Mouse (Mus musculus): ENCODE data around the gene Zbtb40. TPM values are rescaled to one million over a fixed set of nuclear protein-coding genes. Genes with fewer than 3 reads are reported as not detected.
A peak's percentile ranks its signal among the peaks of the same experiment; 100 is the strongest.

The Zbtb40 gene
- 1 to 10 TPM; 6.6 to 7.2 TPM for total RNA-seq (2021)

DNA sequence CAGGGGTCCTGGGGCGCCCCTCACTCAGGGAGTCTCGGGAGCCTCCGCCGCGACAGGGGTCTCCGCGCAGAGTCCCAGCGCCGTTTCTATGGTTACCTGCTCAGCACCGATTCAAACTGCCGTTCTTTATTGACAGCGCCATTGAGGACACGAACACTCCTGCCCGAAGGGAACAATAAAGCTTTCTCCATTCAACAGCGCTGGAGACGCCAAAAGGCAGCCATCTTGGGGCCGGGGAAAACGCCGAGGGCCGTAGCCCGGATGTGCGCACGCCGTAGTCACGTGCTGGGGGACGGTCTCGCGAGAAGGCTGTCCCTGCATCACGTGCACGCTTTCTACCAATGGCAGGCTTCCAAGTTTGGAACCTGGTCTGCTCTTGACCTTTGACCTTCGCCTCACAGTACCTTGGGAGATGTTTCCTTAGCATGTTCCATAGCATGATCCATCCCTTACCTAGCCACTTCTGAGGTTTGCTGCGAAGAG, at the start of gene Zbtb40:
Gene Zbtb40 (minus strand): TSS at position 252 of the 483 bp plus-strand sequence.
- intact Hi-C loops (cut with DNase I) = no loop called here
- peak; percentile 97 to 98 for DNase-seq (ENCODE audit: extremely low spot score in 1 of 2, low spot score in 2 of 2)

DNA sequence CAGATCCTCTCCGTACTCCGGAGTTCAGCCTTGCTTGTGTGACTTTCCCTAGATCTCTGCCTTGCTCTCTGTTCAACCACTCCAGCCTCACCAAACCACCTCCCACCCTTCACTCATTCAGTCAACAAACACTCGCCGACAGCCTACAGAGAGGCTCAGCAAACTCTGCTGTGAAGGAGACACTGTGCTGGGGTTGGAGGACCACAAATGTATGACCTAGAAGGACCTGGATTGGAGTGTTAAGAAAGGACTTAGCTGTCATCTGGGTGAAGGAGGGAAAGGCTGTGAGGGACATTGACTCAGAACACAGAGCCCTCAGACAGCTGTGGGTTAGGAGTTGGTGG, 49.4 kb upstream of the Zbtb40 start:
- intact Hi-C loops (cut with DNase I) = no loop called here
- DNase-seq (ENCODE audit: extremely low spot score in 1 of 2, low spot score in 2 of 2) = no peak

DNA sequence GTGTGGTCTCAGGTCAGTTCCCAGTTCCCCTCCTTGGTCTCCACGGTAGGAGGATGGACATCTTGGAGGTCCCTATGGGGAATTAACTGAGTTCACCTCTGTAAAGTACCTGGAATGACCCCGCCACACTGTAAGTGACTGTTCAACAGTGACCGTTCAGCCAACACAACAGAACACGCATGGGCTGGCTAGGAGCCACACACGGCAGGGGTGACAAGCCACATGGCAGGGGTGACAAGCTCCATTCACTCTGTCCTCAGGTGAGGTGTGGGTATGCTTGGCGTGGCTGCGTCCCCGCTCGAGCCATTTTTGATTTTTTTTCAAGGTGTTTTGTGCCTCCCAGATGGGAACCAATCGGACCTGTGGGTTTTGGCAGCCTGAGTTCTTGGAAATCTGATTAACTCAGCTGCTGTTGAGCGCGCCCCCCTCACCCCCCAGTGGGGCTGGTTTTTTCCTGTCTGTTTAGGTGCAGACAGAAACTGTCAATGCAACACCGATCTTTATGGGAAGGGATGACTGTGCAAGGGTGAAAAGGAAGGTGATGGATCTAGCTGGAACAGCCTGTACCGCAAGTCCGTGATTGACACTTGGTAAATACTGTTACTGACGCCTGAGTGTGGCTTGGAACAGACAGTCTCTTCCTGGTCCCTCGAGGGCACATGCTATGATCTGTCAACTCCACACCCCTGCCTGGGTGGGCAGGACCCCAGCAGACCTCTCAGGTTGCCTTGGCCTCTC, 48.8 kb upstream of the Zbtb40 start:
- peak in 1 of 2 experiments; percentile 13 for DNase-seq (ENCODE audit: extremely low spot score in 1 of 2, low spot score in 2 of 2)
- intact Hi-C loops (cut with DNase I) = no loop called here

DNA sequence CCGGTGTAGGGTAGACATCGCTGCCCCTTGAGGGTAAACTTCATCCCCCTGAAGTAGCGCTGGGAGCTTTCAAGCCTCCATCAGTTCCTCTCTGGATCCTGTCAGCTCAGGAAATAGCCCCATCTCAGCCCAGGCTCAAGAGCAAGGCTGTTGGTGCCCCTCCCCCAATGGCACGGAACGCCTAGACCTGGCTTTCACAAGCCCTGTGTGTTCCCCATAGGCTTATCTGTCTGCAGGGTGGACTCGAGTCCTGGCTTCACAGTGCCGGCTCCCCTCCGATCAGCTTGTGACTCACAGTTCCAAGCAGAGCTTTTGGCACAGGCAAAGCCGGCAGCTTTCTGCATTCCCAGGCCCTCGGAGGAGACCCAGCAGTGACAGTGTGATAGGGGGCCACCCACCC, 47.8 kb upstream of the Zbtb40 start:
- peak in 1 of 2 experiments; percentile 26 for DNase-seq (ENCODE audit: extremely low spot score in 1 of 2, low spot score in 2 of 2)
- intact Hi-C loops (cut with DNase I) = no loop called here

DNA sequence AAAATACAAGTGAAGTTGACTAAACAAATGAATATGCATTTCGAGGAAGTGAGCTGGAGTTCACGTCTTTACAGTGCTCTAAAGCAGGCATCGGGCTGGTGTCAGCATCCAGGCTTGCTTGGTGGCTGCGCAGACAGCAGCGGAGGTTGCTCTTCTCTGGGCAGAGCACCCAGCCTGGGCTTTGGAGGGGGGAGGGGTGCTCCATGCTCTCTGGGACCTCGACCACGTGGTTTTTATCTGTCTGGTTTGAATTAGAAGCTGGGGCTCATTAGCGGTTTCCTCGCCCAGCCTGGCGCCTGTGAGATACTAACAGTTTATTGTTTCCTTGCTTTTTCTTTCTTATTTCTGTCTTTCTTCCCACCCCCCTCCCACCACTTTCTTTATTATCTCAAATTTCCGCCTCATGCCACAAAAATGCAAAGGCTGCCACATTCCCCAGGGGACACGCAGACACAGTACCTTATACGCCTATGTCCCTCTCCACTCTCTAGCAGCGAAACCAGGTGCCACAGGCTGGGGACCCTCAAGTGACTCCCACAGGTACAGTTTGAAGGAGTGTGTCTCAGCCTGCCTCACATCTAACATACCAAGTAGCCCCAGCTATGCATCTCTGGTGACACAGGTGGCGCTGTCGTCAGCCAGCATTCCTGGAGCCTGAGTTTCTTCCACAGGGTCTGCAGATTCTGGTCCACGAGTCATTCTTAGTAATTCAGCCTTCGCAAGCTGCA, 36.6 kb upstream of the Zbtb40 start:
- intact Hi-C loops (cut with DNase I) = loop anchor here (5.0 kb wide), 1 partner anchor 202 kb away; no protein-coding TSS in a partner anchor
- peak in 1 of 2 experiments; percentile 43 for DNase-seq (ENCODE audit: extremely low spot score in 1 of 2, low spot score in 2 of 2)

DNA sequence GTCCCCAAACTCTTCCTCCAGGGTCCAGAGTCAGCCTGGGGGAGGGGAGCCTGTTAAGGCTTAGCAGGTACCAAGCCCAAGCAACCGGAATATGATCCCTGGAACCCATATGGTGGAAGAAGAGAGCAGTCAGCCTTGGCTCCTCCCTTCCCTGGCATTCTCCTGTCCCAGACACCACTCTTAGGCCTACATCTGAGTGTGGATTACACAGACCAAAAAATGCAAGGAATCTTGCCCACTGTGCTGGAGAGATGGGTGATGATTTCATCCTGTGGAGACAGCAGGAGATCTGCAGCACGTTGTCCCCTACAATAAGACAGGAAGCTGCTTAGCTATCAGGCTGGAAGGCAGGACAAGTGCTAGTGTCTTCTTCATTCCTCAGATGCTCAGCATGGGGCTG, 34.3 kb upstream of the Zbtb40 start:
- intact Hi-C loops (cut with DNase I) = no loop called here
- no peak for DNase-seq (ENCODE audit: extremely low spot score in 1 of 2, low spot score in 2 of 2)

DNA sequence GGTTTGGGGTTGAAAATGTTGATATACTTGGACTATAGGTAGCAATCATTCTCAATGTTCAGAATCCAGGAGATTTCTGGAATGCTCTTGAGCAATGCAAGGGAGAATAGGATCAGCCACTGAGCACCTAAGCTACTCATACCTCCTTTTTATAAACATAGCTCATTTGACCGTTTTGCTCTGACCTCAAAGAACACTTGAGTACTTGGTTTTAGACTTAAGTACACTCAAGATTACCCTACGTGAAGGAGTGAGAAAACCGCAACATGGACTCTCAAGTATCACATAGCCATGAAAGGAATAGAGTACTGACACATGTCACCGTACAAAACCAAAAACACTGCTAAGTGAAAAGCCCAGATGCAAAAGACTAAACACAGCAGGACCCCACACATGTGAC, 32.8 kb upstream of the Zbtb40 start:
- no peak for DNase-seq (ENCODE audit: extremely low spot score in 1 of 2, low spot score in 2 of 2)
- intact Hi-C loops (cut with DNase I) = no loop called here

DNA sequence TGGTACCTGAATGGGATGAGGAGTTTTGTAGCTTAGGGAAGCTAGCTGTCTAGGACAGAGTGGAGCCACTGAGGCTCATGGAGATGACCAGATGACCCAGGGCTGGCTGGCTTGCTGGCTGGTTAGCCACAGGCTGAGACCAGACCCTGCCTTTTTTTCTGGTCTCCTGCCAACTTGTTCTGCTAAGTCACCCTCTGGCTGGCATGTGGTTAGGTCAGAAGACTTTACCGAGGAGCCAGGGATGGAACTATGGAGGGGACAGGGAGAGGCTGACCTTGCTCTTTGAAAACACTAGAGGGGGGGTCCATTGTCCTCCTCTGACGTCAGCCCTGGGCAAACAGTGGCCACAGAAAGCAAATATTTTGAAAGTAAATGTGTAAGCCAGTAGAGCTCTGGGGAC, 28.6 kb upstream of the Zbtb40 start:
- intact Hi-C loops (cut with DNase I) = loop anchor here (2.0 kb wide), 1 partner anchor 232 kb away; no protein-coding TSS in a partner anchor
- no peak for DNase-seq (ENCODE audit: extremely low spot score in 1 of 2, low spot score in 2 of 2)

DNA sequence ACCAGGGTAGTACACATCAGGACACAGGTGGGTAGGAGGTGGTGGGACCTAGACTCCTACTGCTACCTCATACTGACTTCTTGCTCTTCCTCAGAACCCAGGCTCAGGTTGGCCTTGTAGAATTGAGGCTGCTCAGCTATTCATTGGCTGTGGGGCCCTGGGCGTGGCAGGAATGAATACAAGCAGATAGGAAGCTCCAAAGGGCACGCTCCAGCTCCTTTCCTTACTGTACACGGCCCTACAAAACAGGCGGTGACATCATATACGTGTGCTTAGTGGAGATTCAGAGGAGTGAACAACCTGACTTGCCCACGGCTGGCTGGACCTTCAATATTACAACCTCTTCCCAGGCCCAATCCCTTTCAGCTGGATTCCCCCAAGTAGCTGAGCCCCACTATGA, 22.6 kb upstream of the Zbtb40 start:
- intact Hi-C loops (cut with DNase I) = no loop called here
- no peak for DNase-seq (ENCODE audit: extremely low spot score in 1 of 2, low spot score in 2 of 2)

DNA sequence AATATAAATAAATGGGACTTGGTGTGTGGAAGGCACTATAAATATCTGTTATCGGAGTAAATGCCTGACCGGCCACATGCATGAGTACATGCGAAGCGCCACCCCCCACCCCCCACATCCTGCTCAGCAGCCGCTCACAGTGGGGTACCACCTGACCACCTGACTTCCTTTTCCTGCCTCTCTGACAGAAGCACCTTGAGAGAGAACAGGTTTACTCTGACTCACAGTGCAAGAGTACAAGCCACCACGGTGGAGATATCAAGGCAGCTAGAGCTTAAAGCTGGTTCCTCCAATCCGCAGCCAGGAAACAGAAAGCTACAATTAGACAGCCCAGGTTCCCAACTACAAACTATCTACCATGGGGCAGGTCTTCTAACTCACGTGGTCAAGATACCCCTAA, 19.9 kb upstream of the Zbtb40 start:
- no peak for DNase-seq (ENCODE audit: extremely low spot score in 1 of 2, low spot score in 2 of 2)
- intact Hi-C loops (cut with DNase I) = loop anchor here (10.0 kb wide), 1 partner anchor 424 kb away; no protein-coding TSS in a partner anchor

DNA sequence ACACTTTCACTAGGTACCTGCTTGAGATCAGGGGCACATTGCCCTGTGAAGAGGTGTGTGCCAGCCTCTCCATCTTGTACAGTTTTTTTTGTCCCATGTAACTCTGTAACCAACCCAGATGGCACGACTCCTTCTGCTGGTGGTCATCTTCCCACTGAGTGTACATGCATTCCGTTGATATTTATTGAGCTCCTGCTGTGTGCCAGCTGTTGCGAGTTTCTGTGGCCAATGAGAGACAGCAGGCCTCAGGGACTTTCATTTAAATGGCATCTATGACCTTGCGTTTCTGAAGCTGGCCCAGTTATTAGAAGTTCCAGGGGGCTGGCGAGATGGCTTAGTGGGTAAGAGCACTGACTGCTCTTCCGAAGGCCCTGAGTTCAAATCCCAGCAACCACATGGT, 17.2 kb upstream of the Zbtb40 start:
- intact Hi-C loops (cut with DNase I) = loop anchor here (10.0 kb wide), 1 partner anchor 421 kb away; no protein-coding TSS in a partner anchor

DNA sequence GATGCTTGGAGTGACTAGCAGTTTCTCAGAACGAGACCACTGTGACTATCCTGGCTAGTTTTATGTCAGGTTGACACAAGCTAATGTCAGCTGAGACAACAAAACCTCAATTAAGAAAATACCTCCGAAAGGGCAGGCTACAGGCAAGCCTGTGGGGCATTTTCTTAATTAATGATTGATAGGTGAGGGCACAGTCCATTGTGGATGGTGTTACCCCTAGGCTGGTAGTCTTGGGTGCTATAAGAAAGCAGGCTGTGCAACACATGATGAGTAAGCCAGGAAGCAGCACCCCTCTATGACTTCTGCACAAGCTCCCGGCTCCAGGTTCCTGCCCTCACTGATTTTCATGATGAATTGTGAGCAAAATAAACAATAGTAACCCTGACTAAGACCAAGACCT, 6.3 kb upstream of the Zbtb40 start:
- intact Hi-C loops (cut with DNase I) = no loop called here

More for the DNA sequence above, 17.2 kb upstream of the Zbtb40 start:
- no peak for DNase-seq (ENCODE audit: extremely low spot score in 1 of 2, low spot score in 2 of 2)

DNA sequence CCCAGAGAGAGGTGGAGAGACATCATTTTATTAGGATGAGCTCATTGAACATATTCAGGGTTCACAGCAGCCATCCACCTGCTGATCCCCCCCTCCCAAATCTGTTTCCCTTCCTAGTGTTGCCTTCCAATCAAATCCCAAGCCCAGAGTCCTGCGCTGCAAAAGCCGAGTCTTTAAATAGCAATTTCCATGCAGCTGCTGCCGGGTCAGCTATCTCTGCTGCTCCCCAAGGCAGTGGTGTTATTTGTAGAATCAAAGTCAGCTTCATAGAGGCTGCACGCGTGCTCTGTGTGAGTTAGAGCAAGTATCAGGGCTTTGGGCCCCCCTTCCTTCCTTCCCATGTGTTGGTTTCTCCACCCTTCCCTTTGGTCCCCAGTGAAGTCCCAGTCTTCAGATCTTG, 5.2 kb upstream of the Zbtb40 start:
- no peak for DNase-seq (ENCODE audit: extremely low spot score in 1 of 2, low spot score in 2 of 2)
- intact Hi-C loops (cut with DNase I) = no loop called here

More for the DNA sequence above, 6.3 kb upstream of the Zbtb40 start:
- DNase-seq (ENCODE audit: extremely low spot score in 1 of 2, low spot score in 2 of 2) = no peak

DNA sequence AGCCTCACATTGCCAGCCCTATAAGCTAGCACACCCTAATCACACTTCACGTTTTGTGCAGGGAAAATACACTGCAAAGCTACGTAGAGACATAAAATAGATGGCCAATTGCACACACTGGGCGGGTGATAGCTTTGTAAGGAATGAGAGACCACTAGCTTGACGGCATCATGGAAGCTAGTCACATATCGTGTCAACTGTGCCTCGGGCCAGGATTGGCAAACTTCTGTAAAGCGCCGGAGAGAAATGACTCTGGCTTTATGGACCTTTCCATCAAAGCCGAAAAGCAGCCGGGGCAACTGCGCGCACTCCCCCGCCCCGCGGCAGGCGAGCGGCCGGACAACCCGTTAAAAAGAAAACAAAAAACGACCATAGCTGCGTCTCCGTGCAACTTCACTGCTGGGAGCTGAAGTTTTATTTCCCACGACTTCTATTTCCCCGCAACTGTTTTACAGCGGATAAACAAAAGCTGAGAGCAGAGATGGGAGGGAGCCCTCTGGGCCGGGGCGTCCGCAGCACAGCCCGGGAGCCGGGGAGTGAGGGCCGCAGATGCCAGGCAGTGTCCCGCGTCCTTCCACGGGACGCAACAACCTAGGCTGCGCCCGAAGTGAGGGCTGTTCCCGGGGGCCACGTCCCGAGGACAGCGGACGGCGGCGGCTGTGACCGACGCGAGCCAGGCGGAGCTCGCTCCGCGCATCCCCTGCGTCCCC, 606 bp downstream of the Zbtb40 start:
- DNase-seq (ENCODE audit: extremely low spot score in 1 of 2, low spot score in 2 of 2) = no peak
- intact Hi-C loops (cut with DNase I) = no loop called here

DNA sequence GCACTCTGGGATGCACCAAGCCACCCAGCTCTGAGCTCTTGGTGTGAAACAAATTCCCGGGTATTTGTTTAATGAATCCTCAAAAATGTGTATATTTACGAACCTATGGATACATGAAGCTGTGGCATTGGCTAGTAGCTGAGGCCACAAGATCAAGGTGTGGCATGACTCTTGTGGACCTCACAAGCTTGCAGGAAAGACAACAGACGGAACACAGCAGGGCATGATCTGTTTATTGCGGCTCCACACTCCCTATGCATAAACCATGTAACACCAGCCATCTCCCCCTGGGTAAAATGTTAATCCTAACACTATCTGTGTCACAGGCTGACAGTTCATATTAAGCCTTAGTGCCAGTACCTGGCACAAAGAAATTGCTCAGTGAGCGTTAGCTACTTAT, 2.5 kb downstream of the Zbtb40 start:
- intact Hi-C loops (cut with DNase I) = no loop called here
- no peak for DNase-seq (ENCODE audit: extremely low spot score in 1 of 2, low spot score in 2 of 2)

DNA sequence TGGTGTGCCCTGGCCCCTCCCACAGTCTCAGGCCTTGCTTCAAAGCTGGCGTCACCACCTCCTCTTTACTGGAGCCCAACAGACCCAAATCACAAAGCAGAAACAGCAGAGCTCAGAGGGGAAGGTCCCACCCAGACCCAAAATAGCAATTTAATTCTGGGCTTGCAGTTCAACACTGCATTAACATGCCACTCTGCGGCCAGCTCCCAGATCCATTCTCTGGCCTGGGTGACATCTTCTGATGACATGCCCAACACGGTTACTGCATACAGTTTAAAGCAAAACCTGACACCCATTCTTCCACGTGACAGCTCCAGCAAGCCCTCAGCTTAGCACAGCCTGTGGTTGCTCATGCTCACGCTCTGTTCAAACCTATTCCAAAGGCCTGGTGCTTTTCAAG, 4.1 kb downstream of the Zbtb40 start:
- intact Hi-C loops (cut with DNase I) = loop anchor here (5.0 kb wide), 1 partner anchor 37 kb away; no protein-coding TSS in a partner anchor
- DNase-seq (ENCODE audit: extremely low spot score in 1 of 2, low spot score in 2 of 2) = no peak

DNA sequence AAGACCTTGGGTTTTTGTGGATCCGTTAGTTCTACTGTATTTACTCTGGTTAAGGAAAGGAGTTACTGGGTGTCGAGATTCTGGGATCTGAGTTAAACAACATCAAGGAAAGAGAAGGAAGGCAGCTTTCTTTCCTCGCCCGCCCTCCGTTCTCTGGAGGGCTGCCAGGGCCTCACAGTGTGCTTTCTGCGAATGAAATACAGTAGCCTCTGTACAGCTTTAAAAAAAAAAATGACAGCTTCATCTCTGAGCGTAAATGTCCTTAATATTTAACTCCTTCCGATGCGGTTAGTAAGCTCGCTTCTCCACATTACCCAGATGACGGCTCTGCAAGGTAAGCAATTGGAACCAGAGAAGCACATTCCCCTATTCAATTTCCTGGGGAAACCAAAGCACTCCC, 4.8 kb downstream of the Zbtb40 start:
- DNase-seq (ENCODE audit: extremely low spot score in 1 of 2, low spot score in 2 of 2) = peak in 1 of 2 experiments; percentile 56
- intact Hi-C loops (cut with DNase I) = loop anchor here (5.0 kb wide), 1 partner anchor 36 kb away; no protein-coding TSS in a partner anchor

DNA sequence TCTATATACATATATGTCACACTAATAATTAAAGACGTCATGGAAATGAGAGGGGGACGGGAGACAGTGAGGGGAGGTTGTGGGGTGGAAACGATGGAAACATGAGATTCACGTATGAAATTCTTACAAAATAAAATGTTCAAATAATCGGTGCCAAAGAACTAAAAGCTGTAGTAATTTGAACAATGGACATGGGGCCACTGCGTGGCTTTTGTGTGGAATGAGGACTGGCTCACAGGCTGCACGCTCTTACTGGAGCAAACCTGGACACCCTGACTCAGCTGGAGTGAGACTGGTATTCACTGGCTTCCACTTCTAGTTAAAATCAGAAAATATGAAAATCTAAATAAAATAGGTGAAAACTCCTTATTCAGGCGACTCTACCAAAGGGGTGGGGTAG, 6.6 kb downstream of the Zbtb40 start:
- no peak for DNase-seq (ENCODE audit: extremely low spot score in 1 of 2, low spot score in 2 of 2)
- intact Hi-C loops (cut with DNase I) = loop anchor here (5.0 kb wide), 1 partner anchor 35 kb away; no protein-coding TSS in a partner anchor

DNA sequence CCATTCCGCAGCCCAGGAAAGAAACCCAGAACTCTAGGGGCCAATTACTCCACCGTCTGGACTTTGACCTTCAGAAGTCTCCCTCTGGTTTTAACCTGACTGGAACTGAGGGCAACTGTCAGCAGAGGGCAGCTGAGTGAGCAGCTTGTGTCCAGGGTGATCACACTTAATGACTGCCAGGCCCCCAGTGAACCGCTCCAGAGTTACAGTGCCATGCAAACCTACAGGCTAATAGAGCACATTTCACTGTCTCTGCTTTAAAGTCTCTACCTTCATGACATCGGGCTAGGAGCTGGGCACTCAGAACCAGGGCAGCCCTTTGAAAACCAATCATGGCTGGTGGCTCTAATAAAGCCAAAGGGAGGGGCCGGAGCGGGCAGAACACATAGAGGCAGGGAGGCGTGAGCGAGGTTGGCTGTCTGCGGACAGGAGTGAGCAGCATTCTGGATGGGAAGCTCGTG, 7.4 kb downstream of the Zbtb40 start:
- intact Hi-C loops (cut with DNase I) = loop anchor here (5.0 kb wide), 1 partner anchor 34 kb away; no protein-coding TSS in a partner anchor
- DNase-seq (ENCODE audit: extremely low spot score in 1 of 2, low spot score in 2 of 2) = no peak

Data from left cerebral cortex, postnatal 10 days (tissue).